Mouse (Mus musculus): ENCODE data around the gene Fam53b. TPM values are rescaled to one million over a fixed set of nuclear protein-coding genes. Genes with fewer than 3 reads are reported as not detected.
A peak's percentile ranks its signal among the peaks of the same experiment; 100 is the strongest.

Fam53b gene
- polyA plus RNA-seq, 1 experiment = 14.8 TPM

- DNase-seq (ENCODE audit: low read depth) = no peak
- no peak for TF ChIP-seq POLR2A (IDR thresholded peaks at IDR 0.05; ENCODE audit: borderline replicate concordance, extremely low read depth, insufficient read depth, insufficient read length, poor library complexity, severe bottlenecking)
- TF ChIP-seq CTCF (IDR thresholded peaks at IDR 0.05; ENCODE audit: borderline replicate concordance, extremely low read depth, insufficient read depth, insufficient read length) = no peak
These were observed 130.8 kb downstream of the Fam53b start for GRCm38 (mm10) chr7:132682901-132683300.

GRCm38 (mm10) chr7:132682336-132682735 lies 131.3 kb downstream of the Fam53b start:
- DNase-seq (ENCODE audit: low read depth) = no peak
- TF ChIP-seq POLR2A (IDR thresholded peaks at IDR 0.05; ENCODE audit: borderline replicate concordance, extremely low read depth, insufficient read depth, insufficient read length, poor library complexity, severe bottlenecking) (no peak), CTCF (IDR thresholded peaks at IDR 0.05; ENCODE audit: borderline replicate concordance, extremely low read depth, insufficient read depth, insufficient read length) (no peak)

GRCm38 (mm10) chr7:132681831-132682230 lies 131.9 kb downstream of the Fam53b start:
- TF ChIP-seq POLR2A (IDR thresholded peaks at IDR 0.05; ENCODE audit: borderline replicate concordance, extremely low read depth, insufficient read depth, insufficient read length, poor library complexity, severe bottlenecking) (no peak), CTCF (IDR thresholded peaks at IDR 0.05; ENCODE audit: borderline replicate concordance, extremely low read depth, insufficient read depth, insufficient read length) (no peak)
- DNase-seq (ENCODE audit: low read depth) = no peak

- TF ChIP-seq POLR2A (IDR thresholded peaks at IDR 0.05; ENCODE audit: borderline replicate concordance, extremely low read depth, insufficient read depth, insufficient read length, poor library complexity, severe bottlenecking) (no peak), CTCF (IDR thresholded peaks at IDR 0.05; ENCODE audit: borderline replicate concordance, extremely low read depth, insufficient read depth, insufficient read length) (no peak)
- no peak for DNase-seq (ENCODE audit: low read depth)
These were observed 132.4 kb downstream of the Fam53b start for GRCm38 (mm10) chr7:132681296-132681695.

- no peak for TF ChIP-seq POLR2A (IDR thresholded peaks at IDR 0.05; ENCODE audit: borderline replicate concordance, extremely low read depth, insufficient read depth, insufficient read length, poor library complexity, severe bottlenecking)
- TF ChIP-seq CTCF (IDR thresholded peaks at IDR 0.05; ENCODE audit: borderline replicate concordance, extremely low read depth, insufficient read depth, insufficient read length) = no peak
- no peak for DNase-seq (ENCODE audit: low read depth)
These were observed 134.1 kb downstream of the Fam53b start for GRCm38 (mm10) chr7:132679549-132679948.

- DNase-seq (ENCODE audit: low read depth) = peak; percentile 37
- no peak for TF ChIP-seq POLR2A (IDR thresholded peaks at IDR 0.05; ENCODE audit: borderline replicate concordance, extremely low read depth, insufficient read depth, insufficient read length, poor library complexity, severe bottlenecking)
- TF ChIP-seq CTCF (IDR thresholded peaks at IDR 0.05; ENCODE audit: borderline replicate concordance, extremely low read depth, insufficient read depth, insufficient read length) = no peak
These were observed 134.6 kb downstream of the Fam53b start for GRCm38 (mm10) chr7:132679117-132679516.

GRCm38 (mm10) chr7:132675922-132676321 lies 137.8 kb downstream of the Fam53b start:
- DNase-seq (ENCODE audit: low read depth) = no peak
- TF ChIP-seq CTCF (IDR thresholded peaks at IDR 0.05; ENCODE audit: borderline replicate concordance, extremely low read depth, insufficient read depth, insufficient read length) (no peak), POLR2A (IDR thresholded peaks at IDR 0.05; ENCODE audit: borderline replicate concordance, extremely low read depth, insufficient read depth, insufficient read length, poor library complexity, severe bottlenecking) (no peak)

- TF ChIP-seq POLR2A (IDR thresholded peaks at IDR 0.05; ENCODE audit: borderline replicate concordance, extremely low read depth, insufficient read depth, insufficient read length, poor library complexity, severe bottlenecking) = no peak
- TF ChIP-seq CTCF (IDR thresholded peaks at IDR 0.05; ENCODE audit: borderline replicate concordance, extremely low read depth, insufficient read depth, insufficient read length) = peak; percentile 13; the same call in 1 of the 2 replicates
- no peak for DNase-seq (ENCODE audit: low read depth)
These were observed 139.5 kb downstream of the Fam53b start for GRCm38 (mm10) chr7:132673931-132674755.

GRCm38 (mm10) chr7:132672481-132672959 lies 141.2 kb downstream of the Fam53b start:
- no peak for DNase-seq (ENCODE audit: low read depth)
- TF ChIP-seq CTCF (IDR thresholded peaks at IDR 0.05; ENCODE audit: borderline replicate concordance, extremely low read depth, insufficient read depth, insufficient read length) (no peak), POLR2A (IDR thresholded peaks at IDR 0.05; ENCODE audit: borderline replicate concordance, extremely low read depth, insufficient read depth, insufficient read length, poor library complexity, severe bottlenecking) (no peak)

- TF ChIP-seq POLR2A (IDR thresholded peaks at IDR 0.05; ENCODE audit: borderline replicate concordance, extremely low read depth, insufficient read depth, insufficient read length, poor library complexity, severe bottlenecking) (no peak), CTCF (IDR thresholded peaks at IDR 0.05; ENCODE audit: borderline replicate concordance, extremely low read depth, insufficient read depth, insufficient read length) (no peak)
- DNase-seq (ENCODE audit: low read depth) = no peak
These were observed 142.9 kb downstream of the Fam53b start for GRCm38 (mm10) chr7:132670863-132671165.

- TF ChIP-seq CTCF (IDR thresholded peaks at IDR 0.05; ENCODE audit: borderline replicate concordance, extremely low read depth, insufficient read depth, insufficient read length) = no peak
- no peak for TF ChIP-seq POLR2A (IDR thresholded peaks at IDR 0.05; ENCODE audit: borderline replicate concordance, extremely low read depth, insufficient read depth, insufficient read length, poor library complexity, severe bottlenecking)
- no peak for DNase-seq (ENCODE audit: low read depth)
These were observed 143.5 kb downstream of the Fam53b start for GRCm38 (mm10) chr7:132669999-132670862.

All from brain, embryonic 14.5 days (tissue).